Mouse (Mus musculus) gastrocnemius, postnatal 36 days (tissue): ENCODE results near the gene Capn2. TPM values are rescaled to one million over a fixed set of nuclear protein-coding genes. Genes with fewer than 3 reads are reported as not detected.

Experiments used
- DNase-seq, 2 experiments: peaks; one replicate each; pipeline ENCODE4 v3.0.0; 2022
- intact Hi-C: fragments of 180-260 bp; cut with DNase I; formaldehyde crosslinking; loops from one replicate; pipeline ENCODE4 v1.15.1; 2025
- total RNA-seq, 2 experiments: library from RNA; stranded (reverse); gene quantifications; 2 replicates each; pipeline ENCODE4 v1.2.3; 2021

Capn2 gene
- total RNA-seq, 2 experiments from 2014 or later = 43.9 to 51.1 TPM

DNA sequence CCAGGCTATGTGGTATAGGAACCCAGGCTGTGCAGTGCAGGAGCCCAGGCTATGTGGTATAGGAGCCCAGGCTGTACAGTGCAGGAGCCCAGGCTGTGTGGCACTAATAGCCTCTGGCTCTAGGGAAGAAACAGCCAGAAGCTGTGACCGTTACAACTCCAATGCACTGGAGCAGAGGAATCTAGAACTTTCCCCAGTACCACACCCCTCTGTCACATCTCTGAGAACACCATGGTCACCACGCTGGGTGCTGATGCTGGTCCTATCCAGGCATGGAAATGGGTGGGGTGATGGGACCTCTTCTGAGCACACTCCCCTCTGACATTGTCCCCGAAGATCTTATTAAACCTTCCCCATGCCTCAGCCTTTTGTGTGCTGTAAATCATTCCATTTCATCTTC, 12.1 kb downstream of the Capn2 start:
- DNase-seq = no peak
- intact Hi-C loops = no loop called here

DNA sequence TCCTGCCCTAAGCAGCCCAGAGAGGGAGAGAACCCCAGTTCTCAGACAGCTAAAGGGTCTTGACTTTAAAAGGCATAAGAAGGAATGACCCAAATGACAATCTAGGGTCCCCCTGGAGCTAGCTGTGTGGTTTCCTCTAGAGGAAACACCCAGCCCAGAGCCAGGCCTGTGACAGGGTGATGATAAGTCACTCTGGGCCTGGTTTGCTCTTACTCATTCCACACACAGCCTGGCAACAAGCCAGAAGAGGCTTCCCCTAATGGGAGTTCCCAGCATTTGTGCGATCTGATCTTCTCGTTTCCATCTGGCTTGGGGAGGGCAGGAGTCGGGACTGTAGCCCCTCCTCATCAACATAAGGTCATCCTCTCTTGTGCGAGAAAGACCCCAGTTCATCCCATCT, 13.2 kb downstream of the Capn2 start:
- intact Hi-C loops = no loop called here
- DNase-seq = peak in 1 of 2 experiments; percentile 70

DNA sequence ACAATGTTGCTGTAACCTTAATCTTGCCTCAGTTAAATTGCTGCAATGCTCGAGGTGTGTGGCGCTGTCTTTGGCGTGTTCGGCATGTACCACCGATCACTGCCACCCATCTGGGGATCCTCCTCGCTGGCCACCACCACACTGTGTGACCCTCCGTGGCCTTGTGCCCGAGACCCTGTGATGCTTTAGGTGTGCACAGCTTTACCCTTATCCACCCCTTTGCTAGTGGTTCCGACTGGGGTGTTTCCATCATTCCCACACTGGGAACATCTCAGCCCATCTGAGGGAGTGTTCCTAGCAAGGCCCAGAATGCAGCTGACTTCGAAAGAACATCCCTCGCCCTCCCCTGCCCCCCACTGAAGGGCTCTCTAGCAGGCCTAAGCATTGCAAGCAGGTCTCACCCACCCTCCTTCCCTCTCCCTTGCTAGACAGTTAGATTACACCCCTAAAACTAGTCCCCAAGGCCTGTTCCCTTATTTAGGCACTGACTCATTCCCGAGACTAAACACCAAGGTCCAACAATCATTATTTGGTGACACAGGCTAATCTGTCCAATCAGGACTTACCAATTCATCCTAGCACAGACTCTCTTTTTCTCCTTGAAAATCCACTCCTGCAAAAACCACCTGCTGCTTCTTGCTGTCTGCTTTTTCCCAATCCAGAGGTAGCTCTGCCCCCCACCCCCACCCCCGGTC, 14.1 kb downstream of the Capn2 start:
- intact Hi-C loops = no loop called here
- no peak for DNase-seq

GRCm38 (mm10) chr1:182502491-182503050, 14.8 kb downstream of the Capn2 start:
- intact Hi-C loops = no loop called here
- no peak for DNase-seq

DNA sequence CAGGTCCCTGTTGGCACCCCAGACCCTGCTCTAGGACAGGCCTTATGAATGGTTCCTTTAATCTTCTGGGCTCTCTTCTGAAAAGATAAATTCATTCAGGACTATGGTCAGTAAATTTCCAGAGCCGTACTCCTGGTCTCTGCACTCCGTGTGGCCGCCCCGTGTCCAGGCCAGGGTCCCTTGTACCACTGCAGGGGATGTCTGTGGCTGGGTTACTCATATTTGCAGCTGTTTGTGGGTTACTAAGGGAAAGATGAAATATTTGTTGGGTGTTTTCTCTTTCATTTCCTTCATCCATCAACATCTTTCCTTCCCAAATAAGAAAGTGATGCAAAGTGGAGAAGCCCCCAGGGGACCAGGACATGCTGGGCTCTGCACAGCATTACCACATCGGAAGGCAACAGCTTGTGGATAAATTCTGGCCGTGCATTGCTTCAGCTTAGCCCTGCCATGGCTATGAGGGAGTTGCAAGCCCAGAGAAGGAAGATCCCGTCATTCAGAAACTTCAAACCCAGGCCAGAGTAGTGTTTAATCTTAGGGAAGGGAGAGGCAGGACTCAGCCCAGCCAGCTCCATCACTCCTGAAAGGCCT, 15.5 kb downstream of the Capn2 start:
- intact Hi-C loops = no loop called here
- DNase-seq = peak in 1 of 2 experiments; percentile 50

DNA sequence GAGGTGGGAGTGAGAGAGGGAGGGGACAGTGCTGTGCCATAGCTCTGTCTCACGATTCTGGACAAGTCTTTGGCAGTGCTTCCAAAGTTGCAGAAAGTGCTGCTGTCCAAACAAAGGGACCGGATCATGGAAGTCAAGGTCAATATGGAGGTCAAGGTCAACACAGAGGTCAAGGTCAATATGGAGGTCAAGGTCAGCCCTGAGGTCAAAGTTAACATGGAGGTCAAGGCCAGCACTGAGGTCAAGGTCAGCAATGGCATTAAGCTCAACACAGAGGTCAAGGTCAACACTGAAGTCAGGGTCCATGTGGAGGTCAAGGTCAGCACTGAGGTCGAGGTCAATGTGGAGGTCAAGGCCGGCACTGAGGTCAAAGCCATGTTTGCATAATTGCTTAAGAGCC, 16.6 kb downstream of the Capn2 start:
- DNase-seq = no peak
- intact Hi-C loops = no loop called here

DNA sequence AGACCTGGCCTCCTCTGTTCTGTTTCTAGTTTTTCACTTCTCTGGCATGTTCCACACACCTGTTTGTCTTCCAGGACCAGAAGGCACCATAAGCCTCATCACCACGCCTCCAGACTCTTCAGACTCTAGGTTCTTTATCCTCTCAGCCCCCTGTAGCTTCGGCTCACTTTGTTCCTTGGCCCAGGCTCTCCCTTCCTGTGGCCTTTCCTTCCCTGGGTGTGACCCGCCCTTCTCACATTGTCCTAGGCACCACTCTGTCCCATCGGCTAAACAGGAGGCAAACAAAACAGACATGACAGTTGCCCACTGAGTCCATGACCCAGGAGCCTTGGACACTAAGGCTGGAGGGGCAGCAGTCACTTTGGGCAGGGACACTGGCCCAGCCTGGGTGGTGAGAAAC, 17.2 kb downstream of the Capn2 start:
- intact Hi-C loops = no loop called here
- no peak for DNase-seq

GRCm38 (mm10) chr1:182499443-182500089, 17.8 kb downstream of the Capn2 start:
- intact Hi-C loops = no loop called here
- DNase-seq = no peak

GRCm38 (mm10) chr1:182497736-182498135, 19.7 kb downstream of the Capn2 start:
- intact Hi-C loops = no loop called here

DNA sequence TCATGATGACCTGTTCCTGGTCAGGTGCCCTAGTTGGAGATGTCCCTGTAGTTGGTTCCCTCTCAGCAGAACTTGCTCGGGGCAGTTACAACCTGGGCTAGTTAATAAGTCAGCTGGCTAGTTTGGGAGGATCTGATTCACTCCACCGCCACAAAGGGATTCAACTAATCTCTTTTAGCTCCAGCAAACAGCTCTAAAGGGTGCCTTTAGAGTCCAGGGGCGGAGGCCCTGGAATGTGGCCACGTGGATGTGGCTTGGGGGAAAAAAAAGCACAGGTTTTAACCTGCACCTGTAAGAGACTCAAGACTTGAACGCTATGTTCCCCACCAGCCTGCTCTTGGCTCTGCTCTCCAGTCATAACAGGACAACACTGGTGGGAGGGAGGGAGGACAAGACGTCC, 20.7 kb downstream of the Capn2 start:
- intact Hi-C loops = no loop called here
- no peak for DNase-seq

More at GRCm38 (mm10) chr1:182497736-182498135, 19.7 kb downstream of the Capn2 start:
- DNase-seq = no peak

DNA sequence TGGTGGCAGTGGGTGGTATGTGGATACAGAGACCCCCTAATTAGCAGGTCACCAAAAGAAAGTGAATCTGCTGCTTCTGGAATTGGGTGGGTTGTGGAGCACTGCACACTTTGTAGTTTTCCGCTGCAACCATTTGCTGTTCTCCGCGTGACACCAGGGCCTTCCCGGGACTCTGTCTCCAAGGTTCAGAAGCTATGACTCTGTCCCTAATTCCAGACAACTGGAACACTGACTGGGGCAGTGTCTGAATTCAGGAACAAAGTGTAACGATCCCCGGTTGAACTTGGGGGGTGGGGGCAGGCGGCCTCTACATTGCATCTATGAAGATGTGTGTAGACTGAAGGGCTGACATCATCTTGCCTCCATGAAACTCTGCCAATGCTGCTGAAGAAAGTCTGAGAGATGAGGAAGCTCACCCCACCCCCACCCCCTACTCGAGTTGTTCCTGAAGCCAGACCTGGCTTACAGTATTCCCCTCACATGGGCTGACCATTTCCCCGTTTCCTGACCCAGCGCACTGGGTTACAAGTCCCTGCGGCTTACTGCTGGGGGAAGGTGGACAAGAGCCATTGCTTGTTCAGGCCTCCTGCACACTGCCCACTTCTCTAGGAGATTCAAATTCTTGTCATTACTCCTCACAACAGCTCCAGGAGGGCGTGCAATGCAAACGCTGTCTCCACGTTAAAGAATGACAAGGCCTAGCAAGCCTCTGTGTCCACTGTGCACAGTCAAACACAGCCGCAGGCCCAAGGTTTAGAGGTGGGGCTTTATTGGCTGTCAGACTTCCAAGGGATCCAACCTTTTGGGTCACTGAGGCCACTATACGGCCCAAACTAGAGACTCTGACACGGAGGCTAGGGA, 22.9 kb downstream of the Capn2 start:
- DNase-seq = no peak
- intact Hi-C loops = no loop called here

DNA sequence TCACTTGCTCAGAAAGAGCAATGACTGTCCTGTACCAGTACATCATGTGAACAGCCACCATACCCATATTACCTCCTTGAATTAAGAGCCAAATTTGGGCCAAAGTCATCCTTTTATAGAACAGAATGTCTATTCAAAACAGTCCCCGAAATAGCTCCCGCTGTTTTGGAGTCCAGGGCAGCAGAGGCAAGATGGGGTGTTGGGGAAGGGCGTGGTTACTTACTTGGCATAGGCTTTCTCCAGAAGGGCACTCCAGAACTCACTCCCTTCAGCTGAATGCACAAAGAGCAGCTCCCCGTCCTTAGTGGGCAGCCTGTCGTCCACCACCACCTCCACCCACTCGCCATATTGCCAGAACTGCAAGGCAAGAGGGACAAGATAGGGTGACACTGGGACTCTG, 25.6 kb downstream of the Capn2 start:
- intact Hi-C loops = no loop called here
- no peak for DNase-seq

GRCm38 (mm10) chr1:182490568-182490967, 26.8 kb downstream of the Capn2 start:
- no peak for DNase-seq
- intact Hi-C loops = no loop called here

- intact Hi-C loops = loop anchor here (1.0 to 10.0 kb wide), 3 partner anchors 27 to 175 kb away; partner anchors contain the start of gene Capn2
These were observed 27.5 kb downstream of the Capn2 start for GRCm38 (mm10) chr1:182489803-182490452.

GRCm38 (mm10) chr1:182488503-182488902, 28.9 kb downstream of the Capn2 start:
- intact Hi-C loops = loop anchor here (10.0 kb wide), 1 partner anchor 176 kb away; no protein-coding TSS in a partner anchor
- no peak for DNase-seq

More at GRCm38 (mm10) chr1:182489803-182490452, 27.5 kb downstream of the Capn2 start:
- DNase-seq = peak; percentile 90 to 93

DNA sequence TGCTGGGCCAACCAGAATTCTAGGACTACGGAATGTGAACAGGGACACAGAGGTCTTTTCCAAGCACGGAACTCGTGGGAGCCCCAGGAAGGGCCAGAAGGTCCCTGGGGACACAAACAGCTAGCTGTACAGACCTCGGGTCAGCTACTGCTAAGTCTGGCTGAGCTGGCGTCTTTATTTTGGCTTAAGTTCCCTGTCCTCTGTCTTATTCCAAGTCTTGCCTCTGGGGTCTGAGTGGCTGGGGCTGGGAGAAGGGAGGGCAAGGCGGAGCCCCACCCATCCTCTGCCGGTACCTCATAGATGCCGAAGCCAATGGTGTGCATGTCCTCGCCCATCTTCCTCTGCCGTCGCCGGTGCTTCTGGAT, 33.5 kb downstream of the Capn2 start:
- intact Hi-C loops = loop anchor here (10.0 kb wide), 1 partner anchor 181 kb away; no protein-coding TSS in a partner anchor
- DNase-seq = no peak

GRCm38 (mm10) chr1:182482991-182483909, 34.2 kb downstream of the Capn2 start:
- intact Hi-C loops = loop anchor here (10.0 kb wide), 1 partner anchor 182 kb away; no protein-coding TSS in a partner anchor
- no peak for DNase-seq

DNA sequence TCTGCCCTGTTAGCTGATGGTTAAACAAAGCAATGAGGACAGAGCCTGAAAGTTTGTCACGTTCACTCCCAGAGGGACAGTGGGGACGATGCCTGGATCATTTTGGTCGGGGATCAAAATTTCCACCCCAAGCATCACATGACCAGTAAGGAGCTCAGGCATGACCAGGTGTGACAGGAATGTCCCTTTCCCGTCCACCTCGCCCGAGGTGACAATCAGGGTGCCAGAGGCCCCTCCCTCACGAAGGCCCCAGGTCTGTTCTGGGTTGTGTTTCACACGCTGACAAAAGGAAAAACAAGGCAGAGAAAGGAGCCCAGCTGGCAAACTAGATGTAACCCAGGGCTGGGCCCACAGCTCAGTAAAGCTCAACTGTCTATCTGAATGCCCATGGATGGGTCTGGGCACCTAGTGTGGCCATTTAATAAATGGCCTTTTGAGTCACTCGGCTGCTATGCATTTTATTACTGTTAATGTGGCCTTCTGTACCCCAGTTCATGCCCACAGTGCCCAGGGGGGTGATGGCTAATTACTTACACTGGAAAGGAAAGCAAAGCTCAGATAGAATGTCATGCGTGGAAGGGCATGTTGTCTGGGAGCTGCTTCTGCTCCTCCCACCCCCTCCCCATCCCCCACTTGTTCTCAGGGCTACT, 35.6 kb downstream of the Capn2 start:
- DNase-seq = no peak
- intact Hi-C loops = loop anchor here (10.0 kb wide), 1 partner anchor 183 kb away; no protein-coding TSS in a partner anchor
